Mouse (Mus musculus) stomach, postnatal 0 days (tissue): Measurements from ENCODE around the gene Dclk2.

Experiments used
- CTCF ChIP-seq: IDR thresholded peaks from 2 replicates; pipeline ENCODE4 v1.5.1; 2016; ENCODE audit warnings: antibody characterized with exemption, low read depth, mild to moderate bottlenecking, moderate library complexity
- EP300 ChIP-seq: optimal IDR thresholded peaks from 2 replicates; pipeline ENCODE3; 2016; ENCODE audit warnings: antibody characterized with exemption

GRCm38 (mm10) chr3:86852867-86853266, 67.8 kb downstream of the Dclk2 start:
- no peak for TF ChIP-seq EP300
- no peak for TF ChIP-seq CTCF
